15 mouse cellular contexts compared by ENCODE assay signal in the genomic region with DNA sequence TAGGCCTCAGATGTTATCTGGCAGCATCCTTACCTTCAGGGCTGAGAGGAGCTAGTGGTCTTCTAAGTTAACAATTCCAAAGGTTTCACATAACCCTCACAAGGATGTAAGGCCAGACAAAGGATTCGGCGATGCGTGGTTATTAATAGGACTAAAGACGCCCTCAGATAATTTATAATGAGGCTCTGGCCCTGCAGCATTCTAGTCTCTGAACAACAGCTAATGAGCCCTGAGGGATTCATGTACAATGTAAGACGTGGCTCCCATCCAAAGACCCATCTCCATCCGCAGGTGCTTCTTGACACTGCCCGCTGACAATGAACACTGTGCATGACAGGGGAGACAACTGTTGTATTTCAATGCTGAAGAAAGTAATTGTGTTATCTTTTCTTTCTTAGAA.
"Had no signal": no experiment of that assay in that cellular context is flagged by ENCODE, and none has a peak within 500 bp of the region (broad histone marks: within the 10 kb centered on the region; RNA-seq: fewer than 3 reads in every experiment).

No protein-coding gene starts in this region.

- H3K27me3 ChIP-seq: midbrain, embryonic 15.5 days; neural tube, embryonic 15.5 days had no signal

- H3K27ac ChIP-seq: layer of hippocampus, adult 2 months; limb, embryonic 13.5 days; liver, embryonic 14.5 days; midbrain, embryonic 15.5 days; neural tube, embryonic 15.5 days had no signal

- H3K36me3 ChIP-seq: limb, embryonic 13.5 days; midbrain, embryonic 15.5 days; neural tube, embryonic 15.5 days had no signal

- DNase-seq: kidney, adult 11 months; kidney, adult 9 months; kidney, postnatal 10 days; kidney, postnatal 4 days; left cerebral cortex, postnatal 4 days; lung, adult 18-20 months; right cerebral cortex, postnatal 4 days; spleen, adult 18-20 months; thymus, adult 18-20 months; thymus, postnatal 14 days had no signal

- ATAC-seq: midbrain, embryonic 15.5 days had no signal

- H3K4me1 ChIP-seq: midbrain, embryonic 15.5 days had no signal

- H3K4me3 ChIP-seq: layer of hippocampus, adult 2 months; limb, embryonic 13.5 days; midbrain, embryonic 15.5 days; neural tube, embryonic 15.5 days had no signal

- H3K4me2 ChIP-seq: limb, embryonic 13.5 days; midbrain, embryonic 15.5 days; neural tube, embryonic 15.5 days had no signal

- H3K9ac ChIP-seq: limb, embryonic 13.5 days; liver, embryonic 14.5 days; midbrain, embryonic 15.5 days; neural tube, embryonic 15.5 days had no signal

- H3K9me3 ChIP-seq: midbrain, embryonic 15.5 days had no signal
